Mouse (Mus musculus) heart, embryonic 12.5 days (tissue): ENCODE data around the gene Chil5. TPM values are rescaled to one million over a fixed set of nuclear protein-coding genes. Genes with fewer than 3 reads are reported as not detected.
"Not testable (repeated sequence)": the region's sequence is repeated elsewhere in the genome, so short reads cannot be mapped to it uniquely, and the experiment has no call there.

Experiments used
- ATAC-seq: fragments of 200-750 bp; cut with Nextera tagmentation; 2 replicates; pipeline ENCODE4 v1.8.0; 2017; ENCODE audit warnings: moderate TSS enrichment, moderate library complexity; ENCODE audit not compliant: insufficient number of reproducible peaks, low FRiP score
- H3K27ac ChIP-seq: fragments of 300-500 bp; sonication (generic); 2 replicates; pipeline ENCODE4 v1.5.1; 2016; ENCODE audit warnings: mild to moderate bottlenecking, moderate library complexity; ENCODE audit not compliant: poor library complexity, severe bottlenecking
- H3K27me3 ChIP-seq: fragments of 300-500 bp; sonication (generic); replicated peaks from 2 replicates; pipeline ENCODE4 v1.6.1; 2016; ENCODE audit warnings: mild to moderate bottlenecking, moderate library complexity
- H3K36me3 ChIP-seq: fragments of 300-500 bp; sonication (generic); 2 replicates; pipeline ENCODE4 v1.6.1; 2016; ENCODE audit warnings: mild to moderate bottlenecking, moderate library complexity
- H3K4me1 ChIP-seq: fragments of 300-500 bp; sonication (generic); replicated peaks from 2 replicates; pipeline ENCODE4 v1.6.1; 2016; ENCODE audit warnings: mild to moderate bottlenecking
- H3K4me2 ChIP-seq: fragments of 300-500 bp; sonication (generic); 2 replicates; pipeline ENCODE4 v1.6.1; 2016; ENCODE audit warnings: mild to moderate bottlenecking, moderate library complexity
- H3K4me3 ChIP-seq: fragments of 300-500 bp; sonication (generic); 2 replicates; pipeline ENCODE4 v1.5.1; 2016; ENCODE audit warnings: mild to moderate bottlenecking
- H3K9ac ChIP-seq: fragments of 300-500 bp; sonication (generic); 2 replicates; pipeline ENCODE4 v1.6.1; 2016; ENCODE audit warnings: mild to moderate bottlenecking, moderate library complexity
- H3K9me3 ChIP-seq: fragments of 300-500 bp; sonication (generic); replicated peaks from 2 replicates; pipeline ENCODE4 v1.6.1; 2016; ENCODE audit warnings: mild to moderate bottlenecking, moderate library complexity
- WGBS: fragments of 180-500 bp; shearing (Covaris S2); methylation state at CpG from one replicate; pipeline ENCODE4 v1.1.7; 2016; 5-methylcytosine and 5-hydroxymethylcytosine counted together
- polyA plus RNA-seq: library from polyadenylated mRNA; unstranded; fragments of >200 nt; fragmentation: Nextera tagmentation; extraction: Ambion mirVana; gene quantifications from 2 replicates; pipeline ENCODE4 v1.2.1, GENCODE M21; 2016

Chil5 gene
- polyA plus RNA-seq, 1 experiment from 2014 or later = 0.24 TPM

DNA sequence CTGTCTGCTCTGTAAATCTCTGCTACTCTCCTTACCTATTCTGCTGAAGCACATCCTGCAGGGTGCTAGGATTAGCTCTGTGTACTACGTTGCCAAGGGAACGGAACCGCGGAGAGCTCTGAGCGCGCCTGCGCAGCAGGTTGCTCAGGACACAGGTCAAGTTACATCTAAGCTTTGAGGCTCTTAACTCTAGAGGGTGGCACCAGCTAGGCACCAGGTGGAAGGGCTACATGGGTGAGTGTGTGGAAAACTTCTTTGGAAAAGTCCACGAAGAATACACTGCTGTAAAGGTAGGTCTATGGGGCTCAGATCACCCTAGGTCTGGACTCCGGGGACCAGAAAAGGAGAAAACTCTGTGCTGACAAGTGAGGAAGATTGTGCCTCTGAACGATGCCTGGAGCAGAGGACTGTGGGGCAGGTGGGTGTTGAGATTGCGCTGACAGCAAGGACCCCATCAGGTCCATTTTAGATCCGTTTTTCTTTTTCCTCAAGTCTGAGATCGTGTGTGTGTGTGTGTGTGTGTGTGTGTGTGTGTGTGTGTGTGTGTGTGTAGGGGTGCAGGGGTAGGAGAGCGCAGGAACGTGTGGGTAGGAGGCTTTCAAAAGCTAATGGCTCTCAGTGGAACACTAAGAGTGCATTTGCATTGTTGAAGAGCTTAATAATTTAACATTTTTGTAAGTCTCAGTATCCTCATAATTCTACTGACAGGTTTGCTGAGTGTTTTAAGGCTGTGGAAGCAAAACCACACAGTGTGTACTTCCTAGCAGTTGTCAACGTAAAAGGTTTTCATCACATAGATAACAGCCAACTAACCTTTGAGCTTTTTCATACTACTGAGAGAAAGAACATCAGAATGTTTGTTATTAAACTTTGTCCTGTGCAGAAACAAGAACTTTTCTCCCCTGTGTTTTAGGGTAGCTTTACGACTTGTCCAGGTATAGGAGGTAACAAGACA is 30.9 kb downstream of the Chil5 start:
- Histone ChIP-seq H3K9me3 (no peaks in the 10 kb centered on the region), H3K36me3 (no peaks in the 10 kb centered on the region), H3K9ac (no peak overlapping the region), H3K4me3 (peak overlapping the region; percentile 32), H3K27ac (no peak overlapping the region), H3K4me1 (peaks cover 15% of the 10 kb centered on the region), H3K4me2 (peak overlapping the region; percentile 68), H3K27me3 (no peaks in the 10 kb centered on the region)
- peak; percentile 78 for ATAC-seq
- 16% methylated on average over 17 of the region's 17 CpGs for WGBS

DNA sequence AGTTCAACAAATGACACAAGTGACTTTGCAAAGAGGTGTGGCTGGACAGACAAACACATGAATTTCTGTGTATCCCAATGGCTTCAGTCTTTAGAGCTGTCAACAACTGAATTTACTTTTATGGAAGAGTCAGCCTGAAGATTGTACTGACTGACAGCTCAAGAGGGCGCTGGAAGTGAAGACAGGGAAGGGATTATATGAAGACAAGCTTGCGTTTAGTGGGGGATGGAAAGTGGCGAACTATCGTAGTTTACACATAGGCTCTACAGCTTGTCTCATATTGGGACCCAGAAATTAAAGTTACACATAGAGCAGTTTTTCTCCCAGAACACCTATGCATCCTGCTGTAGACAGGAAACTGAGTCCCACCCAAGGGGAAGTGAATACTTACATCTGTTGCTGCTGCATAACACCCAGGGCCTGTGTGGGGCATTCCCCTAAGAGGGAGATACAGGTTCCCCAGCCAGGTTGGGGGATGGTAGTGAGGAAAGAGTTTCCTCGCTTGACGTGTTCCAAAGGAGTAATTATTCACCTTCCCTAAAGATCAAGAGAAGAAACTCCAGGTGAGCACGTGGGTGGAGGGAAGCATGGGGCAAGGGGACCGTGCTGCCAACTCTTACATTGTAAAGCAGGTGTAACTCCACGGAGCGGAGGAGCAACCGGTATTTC is 31.8 kb downstream of the Chil5 start:
- H3K9me3 ChIP-seq = no peaks in the 10 kb centered on the region
- peak overlapping the region; percentile 32 for H3K4me3 ChIP-seq
- H3K4me2 ChIP-seq = peak overlapping the region; percentile 68
- no peak overlapping the region for H3K9ac ChIP-seq
- no peak overlapping the region for H3K27ac ChIP-seq
- no peaks in the 10 kb centered on the region for H3K36me3 ChIP-seq
- ATAC-seq = no peak
- no peaks in the 10 kb centered on the region for H3K27me3 ChIP-seq
- WGBS = 16% methylated on average over 11 of the region's 11 CpGs
- H3K4me1 ChIP-seq = peaks cover 15% of the 10 kb centered on the region

DNA sequence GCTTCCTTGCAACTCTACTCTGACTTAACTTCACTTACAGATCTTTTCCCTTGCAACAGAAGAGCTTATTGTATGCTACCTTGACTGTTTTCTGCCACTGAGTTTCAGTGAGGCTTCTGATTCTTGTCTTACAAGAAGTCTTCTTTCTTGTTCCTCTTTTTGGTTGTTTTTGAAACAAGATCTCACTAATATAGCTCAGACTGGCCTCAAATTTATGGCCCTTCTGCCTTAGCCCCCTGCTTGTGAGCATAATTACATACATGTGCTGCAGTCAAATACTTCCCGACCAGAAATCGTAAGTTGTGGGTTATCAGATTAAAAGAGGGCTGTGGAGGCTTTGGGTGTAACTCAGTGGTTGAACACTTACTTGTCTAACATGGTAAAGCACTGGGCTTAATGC is 37.9 kb downstream of the Chil5 start:
- H3K4me3 ChIP-seq = no peak overlapping the region
- H3K27ac ChIP-seq = no peak overlapping the region
- no peak overlapping the region for H3K4me2 ChIP-seq
- no peaks in the 10 kb centered on the region for H3K36me3 ChIP-seq
- no peak for ATAC-seq
- H3K4me1 ChIP-seq = no peaks in the 10 kb centered on the region
- no peaks in the 10 kb centered on the region for H3K9me3 ChIP-seq
- no peaks in the 10 kb centered on the region for H3K27me3 ChIP-seq
- WGBS = 68% methylated on average over 2 of the region's 2 CpGs
- no peak overlapping the region for H3K9ac ChIP-seq

DNA sequence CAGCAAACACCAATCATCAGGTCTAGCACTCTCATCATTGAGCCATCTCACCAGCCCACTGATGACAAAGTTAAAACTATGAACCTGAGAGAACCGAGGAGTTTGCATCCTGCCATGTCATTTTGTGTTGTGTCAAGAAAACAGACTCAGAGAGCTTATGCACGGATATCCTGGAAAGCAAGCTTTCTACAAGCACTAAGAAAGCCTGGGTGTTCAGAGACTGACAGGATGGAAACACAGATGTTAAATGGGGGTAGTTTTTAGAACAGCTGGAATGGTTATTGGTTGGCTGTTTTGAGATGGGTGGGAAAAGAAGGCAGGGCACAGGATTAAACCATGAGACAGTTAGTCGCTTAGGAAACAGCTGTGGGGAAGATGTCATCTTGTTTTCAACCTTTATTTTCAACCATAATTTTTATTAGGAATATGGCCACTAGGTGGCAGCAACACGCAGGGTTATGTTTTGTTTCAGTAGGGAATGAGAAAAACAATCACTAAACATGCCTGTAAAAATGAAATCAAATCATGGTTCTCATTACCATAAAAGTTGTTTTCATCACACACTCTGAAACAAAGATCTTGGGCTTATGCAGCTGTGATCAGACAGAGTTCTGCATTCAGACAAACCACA is 40.8 kb downstream of the Chil5 start:
- no peak overlapping the region for H3K9ac ChIP-seq
- no peak for ATAC-seq
- H3K27ac ChIP-seq = no peak overlapping the region
- H3K27me3 ChIP-seq = no peaks in the 10 kb centered on the region
- H3K4me2 ChIP-seq = no peak overlapping the region
- no peak overlapping the region for H3K4me3 ChIP-seq
- H3K9me3 ChIP-seq = no peaks in the 10 kb centered on the region
- H3K4me1 ChIP-seq = no peaks in the 10 kb centered on the region
- WGBS = 21% methylated on average over 4 of the region's 4 CpGs
- H3K36me3 ChIP-seq = no peaks in the 10 kb centered on the region

DNA sequence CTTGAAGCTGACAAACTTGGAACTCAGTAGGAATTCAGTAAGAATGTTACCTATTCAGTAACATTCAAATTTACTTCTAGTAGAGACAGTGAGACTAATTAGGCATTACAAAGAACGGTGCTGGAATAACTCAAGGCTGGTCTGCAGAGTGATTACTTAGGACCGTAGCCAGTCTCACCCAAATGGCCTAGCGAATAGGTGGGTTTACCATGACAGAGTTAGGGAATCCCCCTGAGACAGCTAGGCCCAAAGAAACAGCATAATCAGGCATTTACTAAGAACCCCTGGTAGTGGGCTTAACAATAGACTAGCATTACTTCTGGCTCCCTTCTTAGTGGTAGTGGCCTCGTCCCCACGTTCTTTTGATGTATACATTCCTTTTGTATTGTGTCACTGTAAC is 43.0 kb downstream of the Chil5 start:
- H3K9ac ChIP-seq, H3K27me3 ChIP-seq, ATAC-seq, H3K36me3 ChIP-seq, H3K4me3 ChIP-seq, H3K4me1 ChIP-seq, H3K27ac ChIP-seq, H3K9me3 ChIP-seq, H3K4me2 ChIP-seq: not testable (repeated sequence)
- WGBS = 61% methylated on average over 5 of the region's 5 CpGs

DNA sequence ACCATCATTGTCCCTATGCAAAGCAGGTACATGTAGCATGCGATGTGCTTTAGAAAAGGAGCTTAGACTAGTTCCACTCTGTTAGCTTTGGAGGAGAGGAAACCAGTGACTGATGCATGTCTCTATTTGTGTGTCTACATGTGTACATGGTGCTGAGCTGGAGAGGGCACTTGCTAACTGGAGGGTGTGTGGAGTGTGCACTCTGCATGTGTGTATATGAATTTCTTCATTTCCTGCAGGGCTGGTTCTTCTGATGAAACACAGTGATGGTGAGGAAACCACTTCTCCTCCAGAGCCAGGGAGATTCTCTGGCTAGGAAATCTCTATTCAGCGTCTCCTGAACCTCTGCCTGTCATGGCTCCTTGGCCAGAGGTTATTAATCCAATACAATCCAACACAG is 58.4 kb downstream of the Chil5 start:
- no peaks in the 10 kb centered on the region for H3K9me3 ChIP-seq
- WGBS = 79% methylated on average over 2 of the region's 2 CpGs
- H3K4me2 ChIP-seq = no peak overlapping the region
- peaks cover 9% of the 10 kb centered on the region for H3K36me3 ChIP-seq
- H3K27me3 ChIP-seq = no peaks in the 10 kb centered on the region
- H3K4me3 ChIP-seq = no peak overlapping the region
- no peak overlapping the region for H3K9ac ChIP-seq
- no peak for ATAC-seq
- no peaks in the 10 kb centered on the region for H3K4me1 ChIP-seq
- no peak overlapping the region for H3K27ac ChIP-seq

DNA sequence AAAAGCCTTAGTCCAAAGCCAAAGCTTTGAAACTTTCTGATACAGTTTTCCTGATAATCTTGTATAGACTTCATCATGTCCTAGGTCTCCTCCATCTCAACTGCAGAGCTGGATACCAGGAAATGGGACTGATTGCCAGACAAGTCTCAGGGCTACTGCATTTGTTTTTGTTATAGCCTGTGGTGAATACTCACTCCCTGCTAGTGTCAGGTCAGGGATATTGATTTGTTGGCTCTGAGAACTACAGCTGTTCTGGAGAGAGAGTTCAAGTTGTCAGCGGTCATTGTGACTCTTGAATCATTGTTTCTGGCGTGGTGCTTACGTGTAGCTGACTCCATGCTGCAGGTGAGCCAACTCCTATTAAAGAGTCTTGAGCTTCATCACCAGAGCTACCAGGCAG is 59.2 kb downstream of the Chil5 start, which contains the start of gene Ovgp1:
Gene Ovgp1, plus strand, starts transcription at position 301 of the 400 bp plus-strand sequence.
- Histone ChIP-seq H3K9me3 (no peaks in the 10 kb centered on the region), H3K4me1 (no peaks in the 10 kb centered on the region), H3K9ac (no peak within 1 kb of the TSS), H3K27me3 (no peaks in the 10 kb centered on the region), H3K4me3 (no peak within 1 kb of the TSS), H3K4me2 (no peak within 1 kb of the TSS), H3K36me3 (peaks cover 16% of the 10 kb centered on the region), H3K27ac (no peak within 1 kb of the TSS)
- WGBS = 74% methylated on average over 3 of the region's 3 CpGs
- no peak for ATAC-seq

DNA sequence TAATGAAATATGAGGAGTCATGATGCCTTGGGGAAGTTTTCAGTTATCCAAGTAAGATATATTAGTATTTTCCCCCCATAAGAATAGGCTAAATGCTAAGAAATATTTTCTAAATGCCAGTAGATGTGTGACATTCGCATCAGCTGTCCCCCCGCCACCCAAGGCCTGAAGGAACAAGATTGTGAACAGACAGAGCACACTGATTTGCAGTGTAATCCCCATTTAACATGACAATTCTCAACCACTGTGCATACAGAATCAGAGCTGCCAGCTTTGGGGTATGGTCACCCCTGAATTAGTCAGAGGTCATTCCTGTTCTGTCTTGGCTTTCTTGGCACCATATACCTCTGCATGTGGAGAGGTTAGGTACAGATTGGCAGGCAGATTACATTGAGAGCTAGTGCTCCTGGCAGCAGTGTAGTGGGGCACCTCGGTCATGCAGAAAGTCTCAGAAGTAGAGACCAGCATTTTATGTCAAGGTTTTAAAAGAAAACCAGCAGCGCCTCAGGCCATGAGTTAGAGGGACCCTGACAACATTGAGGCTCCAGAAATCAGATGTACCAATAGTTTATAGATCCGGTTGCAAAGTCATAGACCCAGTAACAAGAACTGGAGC is 60.7 kb downstream of the Chil5 start:
- peaks cover 29% of the 10 kb centered on the region for H3K36me3 ChIP-seq
- H3K9me3 ChIP-seq = no peaks in the 10 kb centered on the region
- no peak for ATAC-seq
- no peaks in the 10 kb centered on the region for H3K4me1 ChIP-seq
- H3K27ac ChIP-seq = no peak overlapping the region
- H3K4me3 ChIP-seq = no peak overlapping the region
- H3K27me3 ChIP-seq = no peaks in the 10 kb centered on the region
- no peak overlapping the region for H3K4me2 ChIP-seq
- WGBS = 80% methylated on average over 5 of the region's 5 CpGs
- no peak overlapping the region for H3K9ac ChIP-seq

Other genes with a start within 250 kb of the Chil5 start
- 88.9 and 92.0 TPM in 2 replicates for gene Rap1a, start 231.5 kb downstream of the Chil5 start, polyA plus RNA-seq
- gene Adora3, start 162.0 kb downstream of the Chil5 start, polyA plus RNA-seq = 0.10 TPM in 1 of 2 replicates, not detected in the other
- 0.42 TPM in 1 of 2 replicates, not detected in the other for gene Tmigd3, start 161.9 kb downstream of the Chil5 start, polyA plus RNA-seq
- gene I830077J02Rik, start 100.2 kb downstream of the Chil5 start, polyA plus RNA-seq = 2.1 and 2.9 TPM in 2 replicates
- 89.4 and 89.9 TPM in 2 replicates for gene Wdr77, start 73.4 kb downstream of the Chil5 start, polyA plus RNA-seq
- 745 and 746 TPM in 2 replicates for gene Atp5f1, start 72.7 kb downstream of the Chil5 start, polyA plus RNA-seq
- gene Ovgp1, start 59.1 kb downstream of the Chil5 start, polyA plus RNA-seq = 1.9 TPM in 2 replicates
- not detected in 2 replicates for gene Pifo, start 18.2 kb downstream of the Chil5 start, polyA plus RNA-seq
- 0.13 and 0.18 TPM in 2 replicates for gene Chia1, start 80.4 kb upstream of the Chil5 start, polyA plus RNA-seq
- not detected in 2 replicates for gene Chil3, start 134.8 kb upstream of the Chil5 start, polyA plus RNA-seq
- not detected in 2 replicates for gene Chil4, start 186.7 kb upstream of the Chil5 start, polyA plus RNA-seq